Mouse (Mus musculus) hindbrain, postnatal 0 days (tissue): ENCODE results near the gene Psmd1. TPM values are rescaled to one million over a fixed set of nuclear protein-coding genes. Genes with fewer than 3 reads are reported as not detected.

Source experiments
- ATAC-seq: fragments of 200-750 bp; cut with Nextera tagmentation; 2 replicates; pipeline ENCODE4 v1.8.0; 2017; ENCODE audit warnings: mild to moderate bottlenecking, moderate TSS enrichment, moderate library complexity
- DNase-seq: peaks from one replicate; pipeline ENCODE4 v3.0.0-alpha.2; 2015; ENCODE audit warnings: low spot score
- H3K27ac ChIP-seq: fragments of 300-500 bp; sonication (generic); 2 replicates; pipeline ENCODE4 v1.5.1; 2014; ENCODE audit warnings: mild to moderate bottlenecking
- H3K27me3 ChIP-seq: fragments of 300-500 bp; sonication (generic); 2 replicates; pipeline ENCODE4 v1.6.1; 2014; ENCODE audit warnings: low read length, mixed read lengths; ENCODE audit not compliant: insufficient read depth
- H3K36me3 ChIP-seq: fragments of 300-500 bp; sonication (generic); 2 replicates; pipeline ENCODE4 v1.6.1; 2014; ENCODE audit warnings: low read length, mixed read lengths; ENCODE audit not compliant: insufficient read depth
- H3K4me1 ChIP-seq: fragments of 300-500 bp; sonication (generic); 2 replicates; pipeline ENCODE4 v1.6.1; 2014; ENCODE audit warnings: antibody characterized with exemption, low read length, mixed read lengths; ENCODE audit not compliant: insufficient read depth
- H3K4me2 ChIP-seq: fragments of 300-500 bp; sonication (generic); 2 replicates; pipeline ENCODE4 v1.6.1; 2014; ENCODE audit warnings: low read depth, mild to moderate bottlenecking, low read length, moderate library complexity, mixed read lengths
- H3K4me3 ChIP-seq: fragments of 300-500 bp; sonication (generic); 2 replicates; pipeline ENCODE4 v1.5.1; 2014; ENCODE audit warnings: low read length
- H3K9ac ChIP-seq: fragments of 300-500 bp; sonication (generic); replicated peaks from 2 replicates; pipeline ENCODE4 v1.6.1; 2014; ENCODE audit warnings: mild to moderate bottlenecking, low read length, moderate library complexity, mixed read lengths
- H3K9me3 ChIP-seq: fragments of 300-500 bp; sonication (generic); 2 replicates; pipeline ENCODE4 v1.6.1; 2016; ENCODE audit warnings: low read length, mixed read lengths
- CTCF ChIP-seq: IDR thresholded peaks from 2 replicates; pipeline ENCODE4 v1.5.1; 2016; ENCODE audit warnings: antibody characterized with exemption, control low read depth, low read depth
- WGBS: fragments of 180-500 bp; shearing (Covaris S2); extraction: QIAGEN DNeasy Blood & Tissue Kit; methylation state at CpG from one replicate; pipeline ENCODE4 v1.1.7; 2014; 5-methylcytosine and 5-hydroxymethylcytosine counted together
- polyA plus RNA-seq: library from polyadenylated mRNA; unstranded; fragments of >200 nt; fragmentation: Nextera tagmentation; extraction: Ambion mirVana; gene quantifications from 2 replicates; pipeline ENCODE4 v1.2.1, GENCODE M21; 2015
- total RNA-seq: library from RNA; depleted of rRNA; stranded (reverse); fragments of >200 nt; gene quantifications from 2 replicates; pipeline ENCODE4 v1.2.3, GENCODE M21; 2014

The Psmd1 gene
- total and polyA plus RNA-seq, 2 experiments from 2014 or later, result 127 to 183 TPM

DNA sequence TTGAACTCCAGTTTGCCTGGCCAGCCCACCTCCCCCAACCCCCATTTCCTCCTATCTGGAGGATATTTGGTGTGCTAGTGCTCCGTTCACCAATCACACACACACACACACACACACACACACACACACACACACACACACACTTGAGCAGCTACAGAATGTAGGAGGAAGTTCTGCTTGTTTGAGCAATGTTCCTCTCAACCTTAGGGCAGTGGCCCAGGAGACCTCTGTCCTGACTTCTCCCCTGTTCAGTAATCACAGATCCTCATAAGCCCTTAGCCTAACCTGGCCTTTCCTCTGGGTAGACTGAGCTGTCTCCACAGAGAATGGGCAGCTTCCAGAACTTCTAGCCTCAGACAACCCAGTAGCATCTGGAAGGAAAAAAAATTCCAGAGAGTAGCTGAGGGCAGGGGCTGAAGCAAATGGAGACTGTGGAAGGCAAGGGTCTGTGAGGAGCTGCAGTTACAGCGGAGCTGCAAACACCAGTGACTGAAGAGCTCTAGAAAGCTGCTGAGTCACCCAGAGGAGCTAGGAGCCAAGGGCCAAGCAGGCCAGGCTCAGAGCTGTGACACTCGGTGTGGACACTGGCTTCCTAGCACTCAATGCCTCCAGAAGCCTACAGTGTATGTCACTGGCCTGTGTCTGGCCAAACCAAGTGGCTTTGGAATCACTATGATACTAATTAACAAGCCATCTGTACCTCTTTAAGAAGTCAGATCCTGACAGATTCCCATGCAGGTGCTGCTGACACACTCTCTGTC lies 25.8 kb upstream of the Psmd1 start:
- Histone ChIP-seq H3K4me3 (no peak overlapping the region), H3K36me3 (no peaks in the 10 kb centered on the region), H3K9ac (no peak overlapping the region), H3K4me2 (no peak overlapping the region), H3K27ac (no peak overlapping the region), H3K27me3 (no peaks in the 10 kb centered on the region), H3K4me1 (no peaks in the 10 kb centered on the region), H3K9me3 (0 out of 2 replicates have a peak, but pooled peaks cover 6% of the 10 kb centered on the region)
- peak; percentile 73 for ATAC-seq
- TF ChIP-seq CTCF, result no peak
- DNase-seq, result peak; percentile 15
- WGBS, result 69% methylated on average over 3 of the region's 3 CpGs

DNA sequence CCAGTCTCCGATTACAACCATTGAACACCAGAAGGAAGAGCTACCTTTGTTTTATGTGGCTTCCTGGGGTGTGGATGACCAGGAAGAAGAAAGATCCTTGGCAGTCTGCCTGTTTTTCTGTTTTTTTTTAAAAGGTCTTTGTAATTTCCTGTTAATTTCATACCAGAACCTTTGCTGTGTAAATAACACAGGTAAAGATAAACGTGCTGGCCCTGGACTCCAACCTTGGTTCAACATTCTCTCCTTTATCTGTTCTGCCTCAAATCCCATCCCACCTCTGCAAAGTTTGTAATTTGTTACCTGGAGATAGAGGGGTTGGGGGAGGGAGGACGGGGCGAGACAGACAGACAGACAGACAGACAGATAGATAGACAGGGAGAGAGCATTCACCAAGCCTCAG lies 24.1 kb upstream of the Psmd1 start:
- no peak overlapping the region for H3K4me2 ChIP-seq
- H3K36me3 ChIP-seq, result no peaks in the 10 kb centered on the region
- peaks cover 3% of the 10 kb centered on the region; the same call in 1 of the 2 replicates for H3K27me3 ChIP-seq
- 0 out of 2 replicates have a peak, but pooled peaks cover 6% of the 10 kb centered on the region for H3K9me3 ChIP-seq
- H3K9ac ChIP-seq, result no peak overlapping the region
- TF ChIP-seq CTCF, result no peak
- no peaks in the 10 kb centered on the region for H3K4me1 ChIP-seq
- WGBS, result 61% methylated on average over 4 of the region's 4 CpGs
- no peak overlapping the region for H3K4me3 ChIP-seq
- ATAC-seq (no peak), DNase-seq (no peak)
- no peak overlapping the region for H3K27ac ChIP-seq

DNA sequence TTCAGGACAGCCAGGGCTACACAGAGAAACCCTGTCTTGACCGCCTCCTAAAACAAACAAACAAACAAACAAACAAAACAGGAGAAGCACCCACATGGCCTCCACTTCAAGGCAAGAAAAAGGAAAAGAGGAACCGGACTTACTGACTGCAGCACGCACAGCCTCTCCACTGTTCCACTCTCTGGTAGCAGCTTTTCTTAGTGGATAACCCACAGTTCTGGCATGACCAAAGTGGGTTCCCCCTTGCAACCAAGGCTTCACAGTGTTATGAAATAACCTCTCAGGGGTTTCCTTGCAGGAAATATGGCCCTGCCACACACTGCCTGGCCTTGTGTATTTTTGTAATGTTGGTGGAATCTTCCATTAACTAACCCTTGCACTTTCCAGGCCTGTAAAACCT lies 23.4 kb upstream of the Psmd1 start:
- no peak for TF ChIP-seq CTCF
- DNase-seq (no peak), ATAC-seq (no peak)
- H3K27me3 ChIP-seq, result peaks cover 3% of the 10 kb centered on the region; the same call in 1 of the 2 replicates
- H3K9ac ChIP-seq, result no peak overlapping the region
- 0 out of 2 replicates have a peak, but pooled peaks cover 6% of the 10 kb centered on the region for H3K9me3 ChIP-seq
- no peak overlapping the region for H3K4me2 ChIP-seq
- H3K27ac ChIP-seq, result no peak overlapping the region
- no peak overlapping the region for H3K4me3 ChIP-seq
- no peaks in the 10 kb centered on the region for H3K36me3 ChIP-seq
- H3K4me1 ChIP-seq, result no peaks in the 10 kb centered on the region; the same call in 1 of the 2 replicates
- WGBS, result 97% methylated on average over 3 of the region's 3 CpGs

DNA sequence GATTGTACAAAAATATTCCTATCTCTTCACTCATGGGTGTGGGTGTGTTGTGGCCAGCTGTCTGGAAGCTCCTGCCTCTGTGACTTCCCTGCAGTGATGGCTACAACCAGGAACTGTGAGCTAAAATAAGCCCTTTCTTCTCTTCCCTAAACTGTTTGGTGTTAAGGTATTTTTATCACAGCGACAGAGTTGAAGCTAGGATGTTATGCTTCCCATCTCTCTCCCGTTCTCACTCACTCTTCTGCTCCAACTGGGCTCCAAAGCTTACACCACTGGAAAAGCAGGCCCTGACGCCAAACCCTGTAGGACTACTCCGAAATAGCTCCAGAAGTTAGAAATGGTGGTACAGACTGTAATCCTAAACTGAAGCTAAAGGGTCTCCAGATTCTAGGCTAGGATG lies 19.1 kb upstream of the Psmd1 start:
- Histone ChIP-seq H3K36me3 (no peaks in the 10 kb centered on the region), H3K9me3 (0 out of 2 replicates have a peak, but pooled peaks cover 6% of the 10 kb centered on the region), H3K27ac (no peak overlapping the region), H3K4me3 (no peak overlapping the region), H3K27me3 (peaks cover 3% of the 10 kb centered on the region), H3K9ac (no peak overlapping the region), H3K4me1 (no peaks in the 10 kb centered on the region; the same call in 1 of the 2 replicates), H3K4me2 (no peak overlapping the region)
- 62% methylated on average over 4 of the region's 4 CpGs for WGBS
- DNase-seq, result no peak
- ATAC-seq, result no peak
- TF ChIP-seq CTCF, result no peak

DNA sequence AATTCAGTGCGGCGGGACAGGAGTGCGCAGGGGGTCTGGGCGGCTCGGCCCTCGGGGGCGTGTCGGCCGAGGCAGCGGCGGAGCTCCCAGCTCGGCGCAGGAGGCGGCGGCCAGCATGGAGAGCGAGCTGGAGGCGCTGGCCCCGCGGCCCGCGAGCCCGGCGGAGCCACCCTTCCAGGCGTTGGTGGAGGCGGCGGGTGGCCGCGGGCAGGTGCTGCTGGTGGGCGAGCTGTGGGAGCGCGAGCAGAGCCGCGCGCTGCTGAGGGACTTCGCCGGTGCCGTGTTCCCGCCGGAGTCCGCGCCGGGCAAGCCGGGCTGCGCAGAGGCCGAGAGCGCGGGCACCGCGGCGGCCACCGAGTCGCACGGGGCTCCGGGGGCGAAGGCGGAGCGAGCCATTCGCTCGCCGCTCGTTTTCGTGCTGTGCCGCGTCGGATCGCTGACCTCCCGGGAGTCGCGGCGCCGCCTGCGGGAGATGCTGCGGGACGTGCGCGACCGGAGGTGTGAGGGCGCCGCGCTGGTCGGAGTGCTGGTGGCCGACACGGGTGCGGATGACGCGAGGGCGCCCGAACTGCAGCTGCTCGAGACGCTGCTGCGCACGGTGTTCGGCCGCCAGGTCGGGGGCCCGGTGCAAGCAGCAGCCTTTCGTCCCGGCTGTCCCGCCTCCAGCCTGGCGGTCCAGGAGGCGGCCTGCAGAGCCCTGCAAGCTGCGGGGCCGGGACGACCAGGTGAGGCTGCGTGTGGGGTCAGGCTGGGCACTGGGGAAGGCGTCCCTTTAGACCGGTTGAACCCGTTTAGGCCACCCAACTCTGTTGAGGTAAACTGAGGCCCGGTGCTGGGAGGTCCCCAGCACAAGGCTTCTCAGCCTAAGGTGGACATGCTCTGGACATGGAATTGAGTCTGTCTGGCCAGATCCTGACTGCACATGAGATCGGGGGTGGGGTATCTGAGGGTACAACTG lies 18.1 kb upstream of the Psmd1 start, which contains the start of gene 2810459M11Rik:
Gene 2810459M11Rik (plus strand): TSS at position 16 of the 958 bp plus-strand sequence.
- H3K4me2 ChIP-seq, result peak within 1 kb of the TSS; percentile 95
- DNase-seq (peak; percentile 57), ATAC-seq (peak; percentile 80)
- H3K9me3 ChIP-seq, result 0 out of 2 replicates have a peak, but pooled peaks cover 6% of the 10 kb centered on the region
- H3K4me3 ChIP-seq, result peak within 1 kb of the TSS; percentile 65
- H3K9ac ChIP-seq, result peak within 1 kb of the TSS; percentile 71
- under 1% methylated on average over 102 of the region's 110 CpGs for WGBS
- H3K27me3 ChIP-seq, result peaks cover 3% of the 10 kb centered on the region
- H3K4me1 ChIP-seq, result no peaks in the 10 kb centered on the region; the same call in 1 of the 2 replicates
- H3K27ac ChIP-seq, result peak within 1 kb of the TSS; percentile 80
- H3K36me3 ChIP-seq, result no peaks in the 10 kb centered on the region
- no peak for TF ChIP-seq CTCF

DNA sequence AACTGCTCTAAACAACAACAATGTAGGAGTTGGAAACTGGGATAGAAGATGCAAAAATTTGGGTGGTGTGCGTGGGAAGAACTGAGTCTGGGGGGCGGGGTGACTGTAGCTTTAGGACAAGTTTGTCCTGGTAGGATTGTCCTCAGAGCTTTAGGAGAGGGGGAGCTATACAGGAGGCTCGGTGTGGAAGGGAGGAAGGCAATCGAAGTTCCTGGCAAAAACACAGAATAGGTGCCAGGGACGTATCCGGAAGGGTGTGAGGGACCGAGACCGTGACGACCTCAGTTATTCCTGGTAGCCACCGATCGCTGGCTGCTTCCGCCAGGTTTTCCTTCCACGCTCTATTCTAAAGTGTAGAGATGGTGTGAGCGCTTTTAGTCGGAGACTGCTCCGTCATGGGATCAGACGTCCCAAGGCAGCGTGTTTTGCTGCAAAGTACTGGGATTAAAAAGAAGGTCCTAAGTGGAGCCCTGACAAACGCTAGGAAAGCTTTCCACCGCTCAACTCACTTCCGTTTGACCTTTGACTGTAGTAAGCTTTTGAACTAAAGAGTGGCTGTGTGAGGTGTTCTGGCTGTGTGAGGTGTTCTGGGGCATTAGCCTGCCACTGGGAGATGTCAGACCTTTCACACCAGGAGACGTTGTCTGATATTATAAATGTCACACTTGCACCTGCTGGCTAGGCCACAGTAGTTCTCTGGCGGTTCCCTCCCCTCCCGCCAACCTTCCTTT lies 17.2 kb upstream of the Psmd1 start:
- no peaks in the 10 kb centered on the region for H3K36me3 ChIP-seq
- DNase-seq, result no peak
- peak overlapping the region; percentile 65 for H3K4me3 ChIP-seq
- H3K9ac ChIP-seq, result peak overlapping the region; percentile 71; the same call in 1 of the 2 replicates
- TF ChIP-seq CTCF, result no peak
- no peaks in the 10 kb centered on the region; the same call in 1 of the 2 replicates for H3K4me1 ChIP-seq
- peak overlapping the region; percentile 95 for H3K4me2 ChIP-seq
- H3K27ac ChIP-seq, result peak overlapping the region; percentile 80; the same call in 1 of the 2 replicates
- peaks cover 3% of the 10 kb centered on the region for H3K27me3 ChIP-seq
- peak; percentile 9; the same call in 1 of the 2 replicates for ATAC-seq
- no peaks in the 10 kb centered on the region for H3K9me3 ChIP-seq
- WGBS, result 10% methylated on average over 24 of the region's 24 CpGs
